Mouse (Mus musculus): Measurements from ENCODE around the gene Tuba1a.

The Tuba1a gene

GRCm38 (mm10) chr15:98902600-98902999, 50.9 kb downstream of the Tuba1a start:
- in situ Hi-C loops (cut with MboI; ENCODE audit: low pct_unique_long_range_greater_than_20kb in 1 of 2, low sequenced_read_pairs in 2 of 2, unreplicated experiment in 1 of 2), result no loop called here

- in situ Hi-C loops (cut with MboI; ENCODE audit: low pct_unique_long_range_greater_than_20kb in 1 of 2, low sequenced_read_pairs in 2 of 2, unreplicated experiment in 1 of 2), result no loop called here
Observed at GRCm38 (mm10) chr15:98901530-98901929, 52.0 kb downstream of the Tuba1a start.
